Mouse (Mus musculus) intestine, postnatal 0 days (tissue): ENCODE data around the gene A730061H03Rik. TPM values are rescaled to one million over a fixed set of nuclear protein-coding genes. Genes with fewer than 3 reads are reported as not detected.

ENCODE experiments used
- ATAC-seq: fragments of 200-750 bp; cut with Nextera tagmentation; 2 replicates; pipeline ENCODE4 v1.8.0; 2017; ENCODE audit warnings: mild to moderate bottlenecking, moderate TSS enrichment, moderate library complexity
- H3K27ac ChIP-seq: fragments of 300-500 bp; sonication (generic); 2 replicates; pipeline ENCODE4 v1.5.1; 2014; ENCODE audit warnings: mild to moderate bottlenecking, low read depth, low read length, moderate library complexity
- H3K27me3 ChIP-seq: fragments of 300-500 bp; sonication (generic); replicated peaks from 2 replicates; pipeline ENCODE4 v1.6.1; 2014; ENCODE audit warnings: low read length, mixed read lengths; ENCODE audit not compliant: control insufficient read depth, insufficient read depth
- H3K36me3 ChIP-seq: fragments of 300-500 bp; sonication (generic); 2 replicates; pipeline ENCODE4 v1.6.1; 2014; ENCODE audit warnings: mild to moderate bottlenecking, moderate library complexity; ENCODE audit not compliant: control insufficient read depth, insufficient read depth
- H3K4me1 ChIP-seq: fragments of 300-500 bp; sonication (generic); replicated peaks from 2 replicates; pipeline ENCODE4 v1.6.1; 2014; ENCODE audit warnings: antibody characterized with exemption, low read length, mixed read lengths; ENCODE audit not compliant: control insufficient read depth, insufficient read depth
- H3K4me2 ChIP-seq: fragments of 300-500 bp; sonication (generic); replicated peaks from 2 replicates; pipeline ENCODE4 v1.6.1; 2014; ENCODE audit warnings: low read depth, mild to moderate bottlenecking, moderate library complexity
- H3K4me3 ChIP-seq: fragments of 300-500 bp; sonication (generic); 2 replicates; pipeline ENCODE4 v1.5.1; 2014; ENCODE audit warnings: low read depth, low read length
- H3K9ac ChIP-seq: fragments of 300-500 bp; sonication (generic); 2 replicates; pipeline ENCODE4 v1.6.1; 2014; ENCODE audit warnings: mild to moderate bottlenecking, low read depth, low read length
- H3K9me3 ChIP-seq: fragments of 300-500 bp; sonication (generic); 2 replicates; pipeline ENCODE4 v1.6.1; 2016; ENCODE audit warnings: mixed run types; ENCODE audit not compliant: control insufficient read depth
- CTCF ChIP-seq: sonication (generic); IDR thresholded peaks from 2 replicates; pipeline ENCODE4 v1.5.1; 2016; ENCODE audit warnings: low read depth, mild to moderate bottlenecking, control low read depth, antibody characterized with exemption, moderate library complexity
- WGBS: fragments of 180-500 bp; shearing (Covaris S2); extraction: QIAGEN DNeasy Blood & Tissue Kit; methylation state at CpG from one replicate; pipeline ENCODE4 v1.1.7; 2014; 5-methylcytosine and 5-hydroxymethylcytosine counted together
- polyA plus RNA-seq: library from polyadenylated mRNA; unstranded; fragments of >200 nt; fragmentation: Nextera tagmentation; extraction: Ambion mirVana; gene quantifications from 2 replicates; pipeline ENCODE4 v1.2.1, GENCODE M21; 2015

The A730061H03Rik gene
- 1.2 and 1.8 TPM in 2 replicates for polyA plus RNA-seq

DNA sequence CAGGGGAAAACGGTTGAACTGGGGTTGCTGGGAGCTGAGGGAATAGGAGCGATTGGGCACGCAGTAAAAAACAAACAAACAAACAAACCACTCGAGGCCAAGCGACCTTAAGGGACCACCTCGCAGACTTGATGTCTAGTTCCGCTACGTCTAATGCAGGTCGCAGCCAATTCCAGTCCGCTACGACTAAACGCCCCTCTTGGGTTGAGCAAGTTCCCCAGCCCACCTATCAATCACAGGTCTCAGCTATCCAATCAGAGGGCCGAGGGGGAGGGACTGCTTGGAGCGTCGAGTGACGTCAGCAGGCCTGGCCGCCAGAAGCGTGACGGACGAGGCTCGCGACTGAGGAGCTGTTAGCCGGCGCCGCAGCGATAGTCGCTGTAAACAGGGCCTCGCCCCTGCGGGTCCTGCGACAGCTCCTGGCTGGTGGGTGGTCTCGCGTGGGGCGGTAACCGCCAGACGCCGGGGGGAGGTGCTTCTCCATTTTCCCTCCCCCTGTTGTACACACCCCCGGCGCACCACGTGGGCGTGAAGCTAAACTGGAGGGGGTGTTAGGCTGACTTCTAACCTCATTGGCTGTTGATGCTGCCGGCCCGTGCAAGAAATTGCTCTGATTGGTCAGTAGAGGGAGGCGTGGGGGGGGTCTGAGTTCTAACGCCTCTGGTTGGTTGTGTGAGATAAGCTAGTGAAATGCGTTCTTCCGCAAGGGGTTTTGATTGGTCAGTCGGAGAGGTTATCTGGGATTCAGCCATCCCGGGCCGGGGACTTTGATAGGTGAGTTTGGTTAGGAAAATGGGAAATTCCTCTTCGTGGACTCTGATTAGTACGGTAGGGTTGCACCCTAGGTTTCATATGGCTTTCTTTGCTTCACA is at the start of gene A730061H03Rik:
Gene A730061H03Rik, minus strand, starts transcription at position 205 of the 872 bp plus-strand sequence.
- Histone ChIP-seq H3K36me3 (peaks cover 30% of the 10 kb centered on the region), H3K9me3 (no peaks in the 10 kb centered on the region), H3K4me2 (peak within 1 kb of the TSS; percentile 74), H3K9ac (peak within 1 kb of the TSS; percentile 77), H3K27ac (peak within 1 kb of the TSS; percentile 99), H3K4me3 (peak within 1 kb of the TSS; percentile 65), H3K27me3 (no peaks in the 10 kb centered on the region), H3K4me1 (no peaks in the 10 kb centered on the region)
- WGBS, result under 1% methylated on average over 51 of the region's 51 CpGs
- TF ChIP-seq CTCF, result peak; percentile 22; the same call in 1 of the 2 replicates
- peak; percentile 94 for ATAC-seq

GRCm38 (mm10) chr14:55608339-55608738 is 48.1 kb upstream of the A730061H03Rik start:
- H3K27me3 ChIP-seq, result no peaks in the 10 kb centered on the region
- H3K4me1 ChIP-seq, result 0 out of 2 replicates have a peak, but pooled peaks cover 11% of the 10 kb centered on the region
- peak overlapping the region; percentile 64; the same call in 1 of the 2 replicates for H3K27ac ChIP-seq
- H3K9me3 ChIP-seq, result no peaks in the 10 kb centered on the region
- H3K4me2 ChIP-seq, result no peak overlapping the region
- ATAC-seq, result no peak
- no peak overlapping the region for H3K4me3 ChIP-seq
- TF ChIP-seq CTCF, result no peak
- peaks cover 47% of the 10 kb centered on the region for H3K36me3 ChIP-seq
- 92% methylated on average over 6 of the region's 6 CpGs for WGBS
- H3K9ac ChIP-seq, result no peak overlapping the region

DNA sequence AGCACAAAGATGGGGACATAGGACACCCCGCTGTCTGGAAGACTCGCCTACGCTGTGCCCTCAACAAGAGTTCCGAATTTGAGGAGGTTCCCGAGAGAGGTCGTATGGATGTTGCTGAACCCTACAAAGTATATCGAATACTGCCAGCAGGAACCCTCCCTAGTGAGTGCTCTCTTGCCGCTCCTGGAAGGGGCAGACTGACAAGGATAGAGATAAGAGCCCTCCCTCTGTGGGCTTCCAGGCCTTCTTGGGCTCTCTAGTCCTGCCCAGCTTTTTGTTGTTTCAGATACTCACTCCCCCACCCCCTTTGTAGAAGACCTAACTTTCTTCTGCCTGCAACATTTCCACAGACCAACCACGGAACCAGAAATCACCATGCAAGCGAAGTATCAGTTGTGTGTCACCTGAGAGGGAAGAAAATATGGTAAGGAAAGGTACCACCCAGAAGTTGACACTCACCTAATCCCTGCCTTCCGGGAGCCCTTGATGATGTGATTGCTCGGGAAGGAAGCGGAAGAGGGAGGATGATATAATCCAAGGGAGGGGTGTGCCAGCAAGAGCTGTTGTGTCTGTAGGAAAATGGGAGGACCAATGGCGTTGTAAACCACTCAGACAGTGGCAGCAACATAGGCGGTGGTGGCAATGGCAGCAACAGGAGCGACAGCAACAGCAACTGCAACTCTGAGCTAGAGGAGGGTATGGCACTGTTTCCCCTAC is 45.7 kb upstream of the A730061H03Rik start:
- TF ChIP-seq CTCF, result no peak
- 0 out of 2 replicates have a peak, but pooled peaks cover 11% of the 10 kb centered on the region for H3K4me1 ChIP-seq
- H3K9me3 ChIP-seq, result no peaks in the 10 kb centered on the region
- WGBS, result 87% methylated on average over 16 of the region's 16 CpGs
- no peaks in the 10 kb centered on the region for H3K27me3 ChIP-seq
- peaks cover 72% of the 10 kb centered on the region for H3K36me3 ChIP-seq
- H3K27ac ChIP-seq, result peak overlapping the region; percentile 85
- H3K9ac ChIP-seq, result no peak overlapping the region
- peak overlapping the region; percentile 35 for H3K4me2 ChIP-seq
- ATAC-seq, result peak; percentile 31
- no peak overlapping the region for H3K4me3 ChIP-seq

- TF ChIP-seq CTCF, result no peak
- H3K9me3 ChIP-seq, result no peaks in the 10 kb centered on the region
- H3K27ac ChIP-seq, result peak overlapping the region; percentile 94; the same call in 1 of the 2 replicates
- ATAC-seq, result no peak
- WGBS, result 88% methylated on average over 11 of the region's 11 CpGs
- peak overlapping the region; percentile 66 for H3K9ac ChIP-seq
- no peaks in the 10 kb centered on the region for H3K27me3 ChIP-seq
- peak overlapping the region; percentile 55 for H3K4me3 ChIP-seq
- H3K4me2 ChIP-seq, result peak overlapping the region; percentile 68
- 0 out of 2 replicates have a peak, but pooled peaks cover 11% of the 10 kb centered on the region for H3K4me1 ChIP-seq
- peaks cover 78% of the 10 kb centered on the region for H3K36me3 ChIP-seq
These were observed 44.6 kb upstream of the A730061H03Rik start for GRCm38 (mm10) chr14:55604823-55605222.

GRCm38 (mm10) chr14:55603633-55604576 is 43.7 kb upstream of the A730061H03Rik start:
- TF ChIP-seq CTCF, result peak; percentile 98
- Histone ChIP-seq H3K27ac (peak overlapping the region; percentile 94), H3K36me3 (peaks cover 79% of the 10 kb centered on the region), H3K4me2 (peak overlapping the region; percentile 68), H3K9me3 (no peaks in the 10 kb centered on the region), H3K4me1 (0 out of 2 replicates have a peak, but pooled peaks cover 11% of the 10 kb centered on the region), H3K4me3 (peak overlapping the region; percentile 55), H3K9ac (peak overlapping the region; percentile 66), H3K27me3 (no peaks in the 10 kb centered on the region)
- ATAC-seq, result peak; percentile 83
- WGBS, result 12% methylated on average over 19 of the region's 19 CpGs
